11 mouse cellular contexts compared by ENCODE assay signal in genomic region chr8:48281855-48282254, GRCm38 (mm10).
"Had no signal": no experiment of that assay in that cellular context is flagged by ENCODE, and none has a peak within 500 bp of the region (broad histone marks: within the 10 kb centered on the region; RNA-seq: fewer than 3 reads in every experiment).

No protein-coding gene starts in this region.

- DNase-seq: retina, postnatal 1 day; right cerebral cortex, postnatal 14 days; right cerebral cortex, postnatal 25 days; right cerebral cortex, postnatal 4 days; spleen, adult 18-20 months; thymus, adult 18-20 months; thymus, adult 2 months; thymus, postnatal 14 days; thymus, postnatal 25 days; thymus, postnatal 36 days; thymus, postnatal 4 days had no signal
